Mouse (Mus musculus) heart, adult 9 months (tissue): ENCODE measurements around the gene B4galt2.

ENCODE experiments used
- DNase-seq, 2 experiments: peaks; one replicate each; pipeline ENCODE4 v3.0.0; 2022; ENCODE audit warnings: low spot score in 2 of 2

The B4galt2 gene

GRCm38 (mm10) chr4:117835531-117836111, 47.7 kb downstream of the B4galt2 start:
- peak in 1 of 2 experiments; percentile 27 for DNase-seq

- peak; percentile 68 to 76 for DNase-seq
Measured at GRCm38 (mm10) chr4:117834845-117835530, 48.3 kb downstream of the B4galt2 start.

- no peak for DNase-seq
Measured at GRCm38 (mm10) chr4:117834457-117834844, 48.8 kb downstream of the B4galt2 start, which contains the start of gene Slc6a9. TSS of gene Slc6a9 (plus strand) at chr4:117834506.

DNA sequence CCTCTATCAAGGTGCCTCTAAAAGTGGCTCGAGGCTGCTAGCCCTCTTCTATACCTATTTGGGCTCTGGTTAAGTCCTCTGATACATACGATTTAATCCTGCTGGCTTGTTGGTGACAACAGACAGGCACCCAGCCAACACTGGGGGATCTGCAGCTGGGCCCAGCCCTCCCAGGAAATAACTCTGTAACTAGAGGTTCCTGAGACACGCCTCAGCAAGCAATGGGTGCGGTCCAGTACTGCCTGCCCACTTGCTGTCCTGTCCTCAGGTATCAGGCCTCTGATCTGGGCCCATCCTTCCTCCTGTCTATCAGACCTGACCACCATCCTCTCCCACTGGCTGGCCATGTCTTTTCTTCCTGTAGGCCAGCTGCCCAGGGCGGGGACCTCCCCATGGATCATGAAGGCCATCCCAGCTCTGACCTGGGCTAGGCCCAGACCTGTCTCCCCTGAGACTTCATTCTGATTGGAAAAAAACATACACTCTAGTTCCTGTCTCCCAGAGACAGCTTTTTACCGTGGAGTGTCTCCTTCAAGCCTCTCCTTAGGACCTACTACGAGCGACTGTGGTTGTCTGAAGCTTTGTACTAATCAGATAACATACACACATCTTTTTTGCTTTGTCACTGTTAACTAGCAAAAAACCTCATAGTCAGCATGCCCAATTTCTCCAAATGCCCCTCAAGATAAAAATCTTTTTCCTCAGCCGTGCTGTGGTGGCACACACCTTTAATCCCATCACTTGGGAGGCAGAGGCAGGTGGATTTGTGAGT, 51.2 kb downstream of the B4galt2 start:
- peak; percentile 41 to 47 for DNase-seq

GRCm38 (mm10) chr4:117831499-117831898, 51.8 kb downstream of the B4galt2 start:
- DNase-seq: peak; percentile 21 to 34

DNA sequence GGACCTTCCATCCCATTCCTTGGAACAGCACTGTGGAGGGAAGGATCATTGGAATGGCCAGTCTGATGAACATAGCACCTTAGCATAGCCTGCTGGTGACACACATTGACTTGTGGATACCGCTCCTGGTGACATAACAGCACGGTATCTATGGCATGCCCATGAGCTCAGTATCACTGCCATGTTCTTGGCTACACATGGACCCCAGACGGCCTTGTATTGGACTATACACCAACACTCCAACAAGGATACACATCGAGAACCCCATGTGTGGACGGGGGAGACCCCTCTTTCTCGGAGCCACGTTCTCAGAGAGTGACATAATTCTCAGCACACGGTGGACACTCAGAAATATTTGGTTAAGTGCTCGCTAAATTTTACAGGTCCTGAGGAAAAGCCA, 52.5 kb downstream of the B4galt2 start:
- no peak for DNase-seq

DNA sequence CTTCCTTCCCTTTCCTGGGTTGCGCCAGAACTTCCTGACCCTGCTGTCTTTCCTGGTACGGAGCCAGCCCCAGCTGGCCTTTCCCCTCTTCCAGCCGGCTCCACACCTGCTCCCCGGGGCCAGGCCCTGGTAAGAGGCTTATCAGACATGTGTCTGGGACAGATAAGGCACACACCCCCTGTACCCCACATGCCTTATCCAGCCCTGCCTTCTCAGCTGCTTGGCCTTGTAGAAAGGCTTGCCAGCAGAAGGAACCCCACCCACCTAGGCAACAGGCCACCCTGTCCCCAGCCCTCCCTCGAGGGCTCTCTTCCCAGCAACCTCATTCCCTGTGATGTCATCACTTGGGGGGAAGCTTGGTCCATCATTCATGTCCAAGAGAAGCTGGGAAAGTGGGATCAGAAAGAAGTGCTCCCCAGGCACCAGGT, 53.1 kb downstream of the B4galt2 start:
- DNase-seq: peak; percentile 85 to 87

DNA sequence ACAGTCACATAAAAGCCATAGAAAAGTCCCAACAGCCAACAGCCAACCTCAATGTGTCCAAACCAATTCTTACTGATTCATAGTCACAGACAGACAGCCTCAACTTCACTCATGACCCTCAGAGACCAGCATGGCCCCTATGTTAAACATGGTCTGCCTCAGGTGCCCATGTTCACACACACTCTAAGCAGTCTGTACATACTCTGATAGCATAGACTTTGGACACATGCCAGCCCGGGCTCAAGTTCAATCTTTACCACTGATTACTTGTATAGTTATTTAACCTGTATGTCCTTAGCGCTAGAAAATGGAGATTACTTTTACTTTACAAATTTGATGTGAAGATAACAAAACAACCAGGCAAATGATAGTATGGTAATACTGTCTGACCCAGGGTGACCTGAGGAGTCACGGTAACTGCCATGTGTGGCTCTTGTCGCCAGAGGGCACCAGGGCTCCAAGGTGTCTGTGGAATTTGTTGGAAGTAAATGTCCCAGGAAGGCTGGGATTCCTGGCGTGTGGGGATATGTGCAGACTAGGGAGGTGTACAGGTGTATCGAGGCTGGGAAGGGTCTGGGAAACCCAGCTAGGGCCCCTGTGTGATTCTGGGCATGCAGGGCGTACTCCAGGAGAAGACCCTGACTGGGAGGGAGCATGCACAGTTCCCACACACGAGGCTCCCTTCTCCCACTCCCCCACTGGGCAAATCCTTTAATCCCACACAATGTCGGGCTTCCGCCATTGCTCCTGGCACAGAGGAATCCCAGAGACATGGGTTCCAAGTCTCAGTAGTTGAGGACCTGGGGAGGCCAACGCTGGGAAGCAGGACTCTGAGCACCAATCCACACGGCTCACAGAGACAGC, 53.8 kb downstream of the B4galt2 start:
- peak; percentile 55 to 70 for DNase-seq

- no peak for DNase-seq
Measured at GRCm38 (mm10) chr4:117828572-117829145, 54.6 kb downstream of the B4galt2 start.
